Mouse (Mus musculus) spleen, postnatal 10 days (tissue): ENCODE measurements around the gene Sema5a.

Source experiments
- DNase-seq, 2 experiments: peaks; one replicate each; pipeline ENCODE4 v3.0.0; 2021 to 2022; ENCODE audit warnings: low spot score in 2 of 2

The Sema5a gene

DNA sequence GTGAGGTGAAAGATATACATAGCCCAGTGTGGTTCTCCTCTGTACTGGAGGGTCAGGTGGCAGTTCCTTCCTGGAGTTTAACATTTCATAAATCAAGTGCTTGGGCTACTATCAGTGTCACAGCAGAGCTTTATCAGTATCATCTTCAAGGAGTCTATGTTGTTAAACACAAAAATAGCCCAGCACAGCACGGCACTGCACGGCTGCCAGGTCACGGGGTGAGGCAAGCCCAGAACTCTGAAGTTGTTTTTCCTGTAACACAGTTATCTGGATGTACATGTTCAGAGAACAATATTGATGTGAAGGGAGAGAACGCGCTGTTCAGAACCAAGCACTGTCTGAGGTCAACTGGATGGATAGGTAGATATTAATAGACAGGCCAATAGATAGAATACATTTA is 112.2 kb downstream of the Sema5a start:
- DNase-seq: no peak

DNA sequence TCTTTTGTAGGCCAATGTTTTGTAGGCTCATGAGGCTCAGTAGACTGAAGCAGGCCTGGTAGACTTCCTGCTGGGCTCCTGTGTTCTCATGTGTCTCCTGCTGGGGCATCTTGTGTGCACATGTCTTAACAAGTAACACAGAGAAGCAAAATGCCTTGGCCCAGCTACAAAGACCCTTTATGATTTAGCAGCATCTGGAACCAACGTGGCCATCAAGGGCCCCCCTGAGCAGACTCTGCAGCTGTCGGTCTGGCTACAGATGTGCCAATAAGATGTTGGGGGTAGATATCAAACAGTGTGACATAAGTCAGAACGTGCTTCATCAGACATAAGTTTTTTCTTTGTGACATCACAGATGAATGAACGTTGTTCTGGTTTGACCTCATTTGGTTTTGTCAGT is 123.2 kb downstream of the Sema5a start:
- no peak for DNase-seq

DNA sequence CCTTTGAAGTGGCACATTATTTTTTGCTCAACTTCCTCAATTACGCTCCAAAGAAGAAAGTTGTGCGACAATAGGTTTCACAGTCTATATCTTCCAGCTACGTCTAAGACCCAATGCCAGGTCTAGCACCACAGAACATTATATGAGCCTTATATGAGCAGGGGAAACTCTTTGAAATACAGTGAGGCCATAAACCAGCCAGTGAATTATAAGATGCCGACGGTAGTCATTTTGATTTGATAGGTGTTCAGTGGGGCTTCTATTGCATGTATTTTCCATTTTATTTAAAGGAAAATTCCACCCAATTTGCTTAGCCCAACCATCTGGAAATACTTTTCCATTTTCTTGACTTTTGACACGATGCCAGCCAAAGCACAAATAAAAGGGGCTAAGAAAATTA is 126.3 kb downstream of the Sema5a start:
- no peak for DNase-seq

DNA sequence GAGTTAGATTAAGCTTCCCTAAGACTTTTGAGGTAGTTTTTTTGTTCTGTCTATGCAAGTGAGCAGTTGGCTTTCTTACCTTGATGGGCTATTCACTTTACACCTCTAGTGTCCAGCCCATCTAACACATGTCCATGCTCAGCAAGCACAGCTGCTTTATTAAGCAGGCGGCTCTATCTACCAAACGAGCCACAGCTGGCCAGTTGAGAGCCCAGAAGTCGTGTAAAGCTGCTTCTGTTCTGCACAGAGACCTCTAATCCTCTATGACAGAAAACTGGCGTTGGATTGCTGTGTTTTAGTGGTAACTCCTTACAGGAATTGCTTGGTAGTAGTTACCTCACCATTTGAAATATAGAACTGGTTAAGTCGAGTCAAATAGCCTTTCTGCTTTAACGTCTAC is 126.8 kb downstream of the Sema5a start:
- no peak for DNase-seq

DNA sequence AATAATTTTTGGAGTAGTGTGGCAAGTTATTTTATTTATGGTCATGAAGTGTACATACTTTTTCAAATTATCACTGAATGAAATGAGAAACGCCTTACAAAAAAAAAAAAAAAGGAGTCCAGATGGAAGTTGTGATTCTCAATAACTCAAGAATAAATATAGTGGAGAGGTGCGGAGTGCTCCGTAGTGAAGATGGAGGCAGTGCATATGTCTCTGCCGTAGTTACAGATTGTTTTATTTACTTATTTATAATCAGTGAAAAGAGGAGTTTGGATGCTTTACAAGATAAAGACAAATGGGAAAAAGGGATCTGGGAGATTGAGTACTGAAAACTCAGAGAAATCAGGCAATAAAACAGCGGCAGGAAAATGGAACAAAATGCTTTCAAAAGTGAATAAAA is 131.7 kb downstream of the Sema5a start:
- DNase-seq: no peak

DNA sequence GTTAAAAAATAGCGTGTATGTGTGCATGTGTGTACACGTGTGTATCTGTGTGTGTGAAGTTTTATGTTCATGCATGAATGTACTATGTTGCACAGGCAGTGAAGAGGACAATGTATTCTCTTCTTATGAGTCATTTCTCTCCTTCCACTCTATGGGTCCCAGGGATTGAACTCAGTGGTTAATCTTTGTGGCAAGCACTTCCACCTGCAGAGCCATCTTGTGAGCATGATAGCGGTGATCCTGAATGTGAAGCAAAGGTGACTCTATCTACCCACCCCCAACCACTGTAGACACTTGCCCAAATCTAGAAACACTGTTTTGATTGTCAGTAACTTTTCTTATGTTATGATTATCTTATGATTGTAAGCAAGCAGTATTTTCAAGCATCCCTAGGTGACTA is 133.2 kb downstream of the Sema5a start:
- no peak for DNase-seq

DNA sequence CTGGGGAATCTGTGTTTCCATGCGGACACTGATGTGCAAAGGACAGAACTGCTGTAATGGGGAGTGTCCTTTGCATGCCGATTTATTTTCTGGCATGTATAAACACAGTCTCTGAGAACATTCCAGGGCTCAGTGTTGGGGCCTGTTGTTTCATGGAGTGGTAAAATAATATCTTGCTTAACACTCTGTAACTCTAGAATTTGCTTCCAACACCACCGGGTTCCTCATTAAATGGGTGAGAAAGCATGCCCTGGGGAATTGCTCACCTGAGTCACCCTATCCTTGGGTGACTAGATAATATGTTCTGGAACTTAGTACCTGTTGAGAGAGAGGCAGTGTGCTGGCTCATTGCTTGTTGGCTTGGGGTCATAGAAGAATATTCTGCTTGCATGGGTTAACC is 135.7 kb downstream of the Sema5a start:
- DNase-seq: no peak

DNA sequence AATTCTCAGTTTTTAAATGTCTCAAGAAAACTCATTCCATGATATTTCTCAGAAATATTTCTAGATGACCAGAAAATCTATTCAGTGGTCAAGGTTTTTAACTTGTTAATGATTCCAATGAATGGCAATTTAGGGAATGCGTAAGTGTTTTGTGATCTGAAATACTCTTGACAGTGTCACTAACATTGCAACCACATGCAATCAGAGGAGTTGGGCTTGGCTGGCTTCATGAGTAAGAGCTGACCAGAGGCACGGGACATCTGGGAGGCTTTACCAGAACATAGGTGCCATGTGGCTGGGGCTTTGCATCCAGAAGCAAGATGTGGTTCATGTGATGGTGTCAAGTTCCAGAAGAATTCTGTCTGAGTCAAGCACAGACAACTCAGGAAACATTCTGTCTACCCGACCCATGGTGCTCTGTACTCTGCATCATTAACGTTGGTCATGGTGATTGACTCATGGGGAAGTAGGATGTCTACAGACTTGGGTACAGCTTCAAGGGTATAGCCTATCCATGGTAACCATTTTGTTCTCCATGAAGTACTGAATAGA is 138.4 kb downstream of the Sema5a start:
- no peak for DNase-seq

DNA sequence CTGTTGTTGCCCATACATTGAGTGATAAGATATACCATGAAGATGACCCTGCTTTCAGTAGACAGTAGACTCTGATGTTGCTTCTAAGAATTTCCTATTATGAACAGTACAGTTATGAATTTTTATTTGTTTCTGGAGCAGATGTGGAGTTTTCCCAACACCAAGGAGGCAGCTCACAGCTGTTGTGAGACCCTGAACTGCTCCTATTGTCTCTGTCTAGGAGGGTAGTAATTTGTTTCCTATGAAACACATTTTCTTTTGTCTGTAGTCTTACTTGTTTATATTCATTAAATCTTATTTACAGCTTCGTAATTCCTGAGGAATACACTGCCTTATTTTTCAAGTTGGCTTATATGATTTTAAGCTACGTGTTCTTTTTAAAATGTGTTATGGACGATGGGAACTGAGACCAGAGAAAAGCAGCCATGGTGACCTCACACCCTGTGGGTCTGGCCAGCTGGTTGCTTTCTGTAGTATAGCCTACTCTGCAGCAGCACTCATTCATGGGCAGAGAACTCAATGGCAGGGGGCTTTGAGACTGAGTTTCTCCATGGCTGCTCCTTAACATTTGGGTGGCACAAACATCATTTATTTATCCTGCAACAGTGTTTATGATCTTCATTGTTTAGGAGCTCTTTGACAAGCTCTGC is 151.8 kb downstream of the Sema5a start:
- DNase-seq: no peak

DNA sequence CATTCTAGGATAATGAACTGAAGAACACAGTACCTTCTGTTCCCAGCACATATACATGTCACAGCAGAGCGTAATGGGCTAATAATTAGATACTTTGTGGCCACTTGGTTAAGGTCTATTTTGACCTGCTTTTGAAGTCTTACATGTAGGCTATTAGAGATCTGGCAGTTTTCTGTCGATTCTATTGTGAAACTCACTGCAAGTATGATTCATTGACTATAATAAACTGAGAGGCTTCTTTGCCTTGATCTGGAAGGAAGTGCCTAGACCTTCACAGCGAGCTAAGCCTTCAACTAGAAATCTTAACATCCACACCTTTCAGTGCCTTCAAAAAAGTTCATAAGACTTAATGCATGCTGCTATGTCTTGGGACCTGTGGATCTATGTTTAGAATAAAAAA is 152.5 kb downstream of the Sema5a start:
- no peak for DNase-seq

DNA sequence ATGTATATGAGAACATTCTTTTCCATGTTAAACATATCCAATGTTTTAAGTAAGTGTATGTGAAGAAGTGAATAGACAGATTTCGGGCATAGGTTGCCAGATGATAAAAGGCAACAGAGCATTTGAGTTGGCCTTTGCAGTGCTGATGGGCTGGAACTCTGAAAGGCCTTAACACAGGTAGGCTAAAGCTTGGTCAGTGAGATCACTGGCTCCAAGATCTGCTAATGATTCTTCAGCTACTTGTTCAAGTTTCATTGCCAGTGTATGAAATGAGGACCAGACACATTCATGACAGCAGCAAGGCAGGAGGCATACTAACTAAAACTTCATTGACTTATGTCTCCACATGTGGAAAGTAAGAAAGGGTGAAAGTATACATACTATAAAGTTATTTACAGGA is 154.1 kb downstream of the Sema5a start:
- DNase-seq: no peak

DNA sequence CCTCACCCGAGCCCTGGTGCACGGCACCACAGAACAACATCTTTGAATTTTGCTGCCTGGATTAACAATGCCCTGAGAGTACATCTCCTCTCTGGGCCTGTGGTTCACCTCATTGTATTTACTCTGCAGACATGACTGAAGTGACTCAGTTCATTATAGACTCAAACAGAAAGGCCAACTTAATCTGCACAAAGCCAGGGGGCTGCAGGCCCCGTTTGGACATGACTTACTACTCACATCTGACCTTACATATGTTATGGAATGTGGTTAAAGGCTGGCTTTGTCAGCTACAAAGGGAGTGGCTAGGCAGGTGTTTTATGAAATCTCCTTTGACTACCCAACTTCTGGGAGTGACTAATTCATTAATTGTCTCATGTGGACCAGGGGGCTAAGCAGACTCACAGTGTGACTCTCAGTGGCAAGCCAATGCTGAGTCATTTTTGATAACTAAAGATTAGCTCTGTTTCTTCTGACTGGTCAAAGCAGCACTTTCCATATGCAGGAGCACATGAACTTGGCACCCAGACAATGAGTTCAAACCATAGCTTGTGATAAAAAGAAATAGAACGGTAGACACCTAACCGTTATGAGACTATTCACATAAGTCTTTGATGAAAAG is 157.4 kb downstream of the Sema5a start:
- DNase-seq: no peak

DNA sequence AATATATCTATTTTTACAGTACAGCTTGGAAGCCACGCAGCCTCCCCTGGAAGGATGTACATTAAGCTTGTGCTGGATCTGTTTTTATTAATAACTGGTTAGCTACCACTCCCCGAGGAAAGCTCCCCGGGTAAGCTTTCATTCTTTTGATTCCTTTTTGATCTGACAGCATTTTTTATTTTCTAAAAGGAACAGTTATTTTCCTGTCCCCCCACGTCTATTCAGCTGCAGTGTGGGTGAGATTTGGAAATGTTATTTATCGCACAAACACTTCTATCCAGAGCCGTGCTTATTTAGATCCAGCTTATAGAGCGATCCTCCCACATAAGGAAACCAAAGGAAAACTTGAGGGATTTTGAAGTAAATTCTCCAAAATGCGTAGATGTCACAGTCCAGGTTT is 158.7 kb downstream of the Sema5a start:
- DNase-seq: no peak

DNA sequence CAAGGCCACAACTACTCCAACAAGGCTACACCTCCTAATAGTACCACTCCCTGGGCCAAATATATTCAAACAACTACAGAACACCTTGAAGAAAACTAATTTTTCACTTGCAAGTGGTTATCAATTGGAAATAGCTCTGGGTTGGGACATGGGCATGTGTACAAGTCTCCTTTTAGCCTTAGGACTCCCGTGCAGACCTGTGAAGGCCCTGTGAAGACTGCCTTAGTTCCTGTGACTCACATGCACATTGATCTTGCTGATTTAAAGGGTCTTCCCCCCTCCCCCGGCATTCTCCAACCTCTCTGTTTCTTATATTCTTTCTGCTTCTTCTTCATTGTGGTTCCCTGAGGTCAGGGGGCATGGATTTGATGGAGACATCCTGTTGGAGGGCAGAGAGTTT is 161.8 kb downstream of the Sema5a start:
- DNase-seq: no peak

DNA sequence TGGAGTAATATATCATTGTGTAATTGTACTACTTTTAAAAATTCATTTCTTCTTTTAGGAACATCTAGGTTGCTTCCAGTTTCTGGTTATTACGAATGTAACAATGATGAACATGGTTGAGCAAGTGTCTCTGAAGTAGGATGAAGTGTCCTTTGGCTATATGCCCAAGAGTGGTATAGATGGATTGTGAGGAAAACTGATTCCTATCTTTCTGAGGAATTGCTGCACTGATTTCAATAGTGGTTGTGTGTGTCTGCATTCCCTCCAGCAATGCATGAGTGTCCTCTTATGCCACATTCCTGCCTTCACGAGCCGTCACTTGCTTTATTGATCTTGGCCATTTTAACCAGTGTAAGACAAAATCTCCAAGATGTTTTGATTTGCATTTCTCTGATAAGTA is 163.2 kb downstream of the Sema5a start:
- DNase-seq: no peak

DNA sequence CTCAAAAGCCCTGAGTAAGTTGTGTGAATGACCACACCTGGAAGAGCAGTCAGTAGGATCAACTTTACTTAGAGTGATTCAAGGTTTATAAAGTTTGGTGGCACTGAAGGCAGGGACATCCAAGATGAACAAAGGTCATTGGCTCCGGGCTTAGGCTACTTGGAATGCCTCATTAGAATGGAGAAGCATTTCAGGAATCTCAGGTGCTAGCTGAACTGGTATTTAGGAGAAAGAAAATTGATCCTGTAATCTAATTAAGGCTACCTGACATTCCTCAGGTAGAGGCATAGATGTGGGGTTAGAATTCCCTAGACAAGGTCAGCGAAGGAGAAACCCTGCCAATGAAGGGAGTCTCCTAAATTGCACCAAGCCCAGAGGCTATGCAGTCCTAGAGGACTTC is 171.7 kb downstream of the Sema5a start:
- no peak for DNase-seq

DNA sequence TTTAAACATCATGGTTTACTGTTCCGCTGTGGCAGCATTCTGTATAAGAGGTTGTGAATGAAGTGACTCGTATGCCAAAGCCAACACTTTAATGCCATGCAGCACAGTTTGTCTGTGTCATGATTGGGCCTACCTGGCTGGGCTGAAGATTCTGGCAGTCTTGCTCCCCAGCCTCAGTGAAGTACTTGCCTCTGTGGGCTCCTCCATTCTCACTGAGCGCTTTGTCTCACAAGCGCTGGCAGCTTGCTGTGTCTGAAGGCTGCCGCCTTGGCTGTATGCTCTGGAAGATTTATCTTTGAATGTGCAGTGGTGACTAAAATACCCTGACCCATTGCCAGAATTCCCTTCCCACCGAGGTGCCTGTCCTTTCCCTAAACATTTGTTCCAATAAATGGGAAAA is 178.0 kb downstream of the Sema5a start:
- DNase-seq: no peak

DNA sequence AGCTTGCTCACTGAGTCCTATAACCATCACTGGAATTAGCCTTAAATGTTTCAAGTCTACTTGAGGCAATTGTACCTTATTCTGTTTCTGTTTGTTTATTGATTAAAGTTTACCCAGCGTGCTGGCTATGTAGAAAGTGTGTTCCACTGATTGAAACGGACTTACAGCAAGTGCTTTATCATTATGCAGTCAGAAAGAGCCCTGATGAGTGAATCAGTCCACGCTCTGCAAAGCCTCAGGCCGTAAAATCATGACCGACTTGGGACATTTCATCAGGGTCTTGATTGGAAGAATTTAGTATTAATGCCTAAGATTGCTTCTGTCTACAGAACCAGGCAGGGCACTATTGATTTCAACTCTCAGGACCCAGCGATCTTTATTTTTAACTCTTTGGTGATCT is 178.5 kb downstream of the Sema5a start:
- no peak for DNase-seq

DNA sequence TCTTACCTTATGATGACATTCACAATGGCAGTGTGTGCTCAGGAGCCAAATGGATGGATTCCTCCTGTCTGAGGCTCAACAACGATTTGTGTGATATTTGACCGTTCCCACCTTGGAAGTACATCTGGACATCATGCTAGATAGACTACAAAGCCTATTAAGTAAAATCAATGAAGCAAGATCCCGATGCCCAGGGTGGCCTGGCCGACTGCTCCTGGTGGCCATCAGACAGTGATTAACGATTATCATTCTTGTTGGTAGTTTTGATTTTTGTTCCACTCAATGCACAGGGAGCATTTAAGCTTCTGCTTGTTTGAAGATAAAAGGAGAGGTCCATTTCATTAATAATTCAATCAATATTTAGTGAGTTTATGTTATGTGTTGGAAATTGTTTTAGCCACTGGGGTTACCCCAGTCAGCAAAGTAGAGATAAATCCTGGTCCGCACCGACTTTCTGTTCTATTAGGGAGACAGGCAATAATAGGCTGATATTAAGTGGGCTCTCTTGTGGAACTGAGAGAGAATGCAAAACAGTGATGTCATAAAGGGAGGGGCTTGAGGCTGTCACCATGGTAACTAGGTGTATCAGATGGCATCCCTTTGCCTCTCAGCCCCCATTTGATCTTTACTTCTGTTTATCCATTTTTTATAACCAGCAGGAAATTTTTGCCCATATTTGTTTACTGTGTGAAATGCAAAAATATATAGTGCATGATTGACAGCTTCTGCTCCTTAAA is 182.7 kb downstream of the Sema5a start:
- no peak for DNase-seq

DNA sequence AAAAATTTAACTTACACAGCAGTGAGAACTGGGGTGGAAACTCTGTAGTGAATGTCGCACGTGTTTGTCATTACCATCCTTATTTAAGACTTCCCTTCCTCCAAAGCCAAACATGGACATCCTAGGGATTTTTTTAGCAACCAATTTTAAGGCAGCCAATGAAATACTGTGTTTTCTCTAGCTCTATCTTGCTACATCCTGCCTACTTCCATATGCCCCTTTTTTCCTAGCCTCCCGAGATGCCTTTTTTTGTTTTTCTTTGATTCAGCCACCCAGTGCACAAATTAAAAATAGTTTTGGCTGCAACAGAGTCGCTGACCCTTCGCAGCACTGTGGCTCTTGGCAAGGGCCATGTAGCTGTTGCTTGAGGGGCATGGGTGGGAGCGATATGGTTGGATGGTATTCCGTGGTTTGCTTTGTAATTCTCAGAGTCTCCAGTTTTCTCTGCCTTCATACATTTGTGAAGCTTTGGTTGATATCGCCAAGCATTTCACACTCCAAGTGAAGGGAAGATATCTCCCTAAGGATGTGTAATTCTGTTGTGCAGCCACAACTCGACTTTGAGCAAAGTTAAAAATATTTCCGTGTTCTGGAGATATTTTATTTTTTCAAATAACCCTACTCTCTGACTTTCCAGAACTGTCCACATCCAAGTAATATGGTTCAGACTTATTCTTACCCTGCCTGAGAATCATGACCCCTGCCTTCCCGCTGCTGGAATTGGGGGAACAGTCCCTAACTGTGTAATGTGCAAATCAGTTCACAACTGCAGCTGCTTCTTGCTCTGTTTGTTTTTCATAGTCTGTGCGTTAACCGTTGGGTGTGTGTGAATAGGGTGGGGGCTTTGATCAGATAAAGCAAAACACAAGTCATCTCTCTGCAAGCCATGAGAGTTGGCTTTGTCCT is 188.6 kb downstream of the Sema5a start:
- no peak for DNase-seq

DNA sequence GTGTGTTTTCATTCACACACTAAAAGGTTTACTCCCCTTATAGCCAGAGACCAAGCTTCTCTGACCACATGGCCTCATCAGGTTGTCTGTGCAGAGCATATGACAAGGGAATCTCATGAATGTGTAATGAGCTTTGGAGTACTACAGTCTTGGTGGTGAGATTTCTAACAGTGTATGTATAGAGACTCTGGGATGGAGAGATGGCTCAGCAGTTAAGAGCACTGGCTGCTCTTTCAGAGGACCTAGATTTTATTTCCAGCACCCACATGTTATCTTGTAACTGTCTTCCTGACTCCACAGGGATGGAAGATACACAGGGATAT is 189.2 kb downstream of the Sema5a start:
- no peak for DNase-seq

DNA sequence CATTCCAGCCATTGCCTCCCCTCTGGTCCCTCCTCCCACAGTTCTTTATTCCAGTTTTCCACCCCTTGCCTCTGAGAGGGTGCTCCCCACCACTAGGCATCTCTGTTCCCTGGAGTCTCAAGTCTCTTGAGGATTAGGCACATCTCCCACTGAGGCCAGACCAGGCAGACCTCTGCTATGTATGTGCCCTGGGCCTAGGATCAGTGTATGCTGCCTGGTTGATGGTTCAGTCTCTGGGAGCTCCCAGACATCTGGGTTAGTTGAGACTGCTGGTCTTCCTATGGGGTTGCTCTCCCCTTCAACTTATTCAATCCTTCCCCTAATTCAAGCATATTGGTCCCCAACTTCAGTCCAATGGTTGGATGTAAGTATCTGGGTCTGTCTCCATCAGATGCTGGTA is 189.7 kb downstream of the Sema5a start:
- DNase-seq: no peak
